Mouse (Mus musculus) kidney, adult 2 months (tissue): Measurements from ENCODE around the gene Plvap. TPM values are rescaled to one million over a fixed set of nuclear protein-coding genes. Genes with fewer than 3 reads are reported as not detected.

Source experiments
- DNase-seq: peaks from one replicate; pipeline ENCODE4 v3.0.0; 2021
- H3K27ac ChIP-seq: fragments of 200-500 bp; 2 replicates; pipeline ENCODE4 v1.5.1; 2012; ENCODE audit warnings: low read depth, low read length, control low read depth, inconsistent platforms; ENCODE audit not compliant: insufficient read depth
- H3K27me3 ChIP-seq: fragments of 200-500 bp; replicated peaks from 2 replicates; pipeline ENCODE4 v1.6.1; 2012; ENCODE audit warnings: mild to moderate bottlenecking, moderate library complexity, low read length, inconsistent platforms; ENCODE audit not compliant: control insufficient read depth, insufficient read depth
- H3K36me3 ChIP-seq: fragments of 200-500 bp; 2 replicates; pipeline ENCODE4 v1.6.1; 2012; ENCODE audit warnings: mild to moderate bottlenecking, moderate library complexity, low read length, inconsistent platforms; ENCODE audit not compliant: control insufficient read depth, insufficient read depth
- H3K4me1 ChIP-seq: fragments of 200-500 bp; 2 replicates; pipeline ENCODE4 v1.6.1; 2011; ENCODE audit warnings: low read length; ENCODE audit not compliant: control insufficient read depth, insufficient read depth
- H3K4me3 ChIP-seq: fragments of 200-500 bp; 2 replicates; pipeline ENCODE4 v1.5.1; 2011; ENCODE audit warnings: mild to moderate bottlenecking, low read depth, low read length, control low read depth; ENCODE audit not compliant: insufficient read depth
- CTCF ChIP-seq: fragments of 200-500 bp; conservative IDR thresholded peaks from 2 replicates; pipeline ENCODE4 v1.5.1; 2011; ENCODE audit warnings: low read depth, mild to moderate bottlenecking, control low read depth, low read length, moderate library complexity, mixed read lengths; ENCODE audit not compliant: insufficient read depth, insufficient read length
- POLR2A ChIP-seq: fragments of 200-500 bp; IDR thresholded peaks from one replicate; pipeline ENCODE4 v1.6.1; 2011; ENCODE audit warnings: low read depth, low read length, control low read depth
- WGBS: fragments of 180-500 bp; shearing (Covaris S2); methylation state at CpG from one replicate; pipeline ENCODE4 v1.1.7; 2018; 5-methylcytosine and 5-hydroxymethylcytosine counted together
- polyA plus RNA-seq: library from polyadenylated mRNA; depleted of rRNA; stranded (reverse); fragments of >200 nt; gene quantifications from 2 replicates; pipeline ENCODE4 v1.2.3, GENCODE M21; 2012

Plvap gene
- polyA plus RNA-seq, 1 experiment: 502 TPM

DNA sequence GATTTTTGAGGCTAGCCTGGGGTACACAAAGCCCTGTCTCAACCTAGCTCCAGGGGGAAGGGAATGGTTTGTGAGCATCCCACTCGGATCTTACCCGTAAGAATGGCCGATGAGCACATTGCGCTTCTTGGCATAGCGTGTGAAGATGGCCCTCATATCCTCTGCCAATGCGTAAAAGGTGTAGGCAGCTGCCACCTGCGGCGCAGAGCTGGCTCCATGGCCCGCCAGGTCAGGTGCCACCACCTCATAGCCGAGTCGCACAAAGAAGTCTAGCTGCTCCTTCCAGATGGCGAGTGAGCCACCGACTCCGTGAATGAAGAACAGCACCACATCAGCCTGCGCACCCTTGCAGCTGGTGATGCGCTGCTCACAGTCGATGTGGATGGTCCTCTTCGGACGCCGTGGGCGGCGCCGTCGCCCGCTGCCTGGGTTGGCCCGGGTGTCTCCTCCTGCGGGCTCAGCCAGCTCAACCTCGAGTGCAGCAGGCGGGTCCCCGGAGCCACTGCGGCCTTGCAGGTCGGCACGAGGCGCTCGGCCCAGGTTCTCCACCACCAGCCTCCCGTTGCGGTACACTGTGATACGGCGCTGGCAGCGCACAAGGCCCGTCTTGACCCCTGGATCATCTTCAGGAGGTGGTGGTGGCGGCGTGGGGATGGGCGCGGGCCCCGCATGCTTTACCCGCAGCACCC lies 50.3 kb downstream of the Plvap start:
- 91% methylated on average over 47 of the region's 47 CpGs for WGBS

DNA sequence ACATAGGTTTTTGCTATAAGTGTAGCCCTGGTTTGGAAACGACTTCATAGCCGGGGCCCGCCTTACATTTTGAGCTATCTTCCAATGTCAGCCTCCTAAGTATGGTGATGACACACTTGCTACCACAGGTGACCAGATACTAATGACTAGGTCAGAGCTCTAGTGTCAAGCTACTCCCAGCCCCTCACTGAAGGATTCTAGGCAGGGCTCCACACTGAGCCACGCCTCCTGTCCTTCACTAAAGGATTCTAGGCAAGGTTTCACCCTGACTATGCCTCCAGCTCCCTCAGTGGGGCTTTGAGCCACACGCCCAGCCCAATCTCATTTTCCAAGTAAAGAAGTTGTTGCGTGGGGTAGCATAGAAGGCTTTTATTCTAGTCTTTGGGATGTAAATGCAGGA lies 50.8 kb downstream of the Plvap start:
- H3K4me3 ChIP-seq: no peak overlapping the region
- H3K36me3 ChIP-seq: no peaks in the 10 kb centered on the region
- no peak overlapping the region for H3K27ac ChIP-seq
- peaks cover 13% of the 10 kb centered on the region; the same call in 1 of the 2 replicates for H3K4me1 ChIP-seq
- no peak for DNase-seq
- TF ChIP-seq CTCF (no peak), POLR2A (no peak)
- H3K27me3 ChIP-seq: no peaks in the 10 kb centered on the region
- 95% methylated on average over 6 of the region's 6 CpGs for WGBS

More for the DNA sequence above, 50.3 kb downstream of the Plvap start:
- no peak overlapping the region for H3K27ac ChIP-seq
- DNase-seq: no peak
- H3K4me3 ChIP-seq: no peak overlapping the region
- H3K27me3 ChIP-seq: no peaks in the 10 kb centered on the region
- no peaks in the 10 kb centered on the region for H3K36me3 ChIP-seq
- peaks cover 14% of the 10 kb centered on the region; the same call in 1 of the 2 replicates for H3K4me1 ChIP-seq
- TF ChIP-seq CTCF (no peak), POLR2A (no peak)

DNA sequence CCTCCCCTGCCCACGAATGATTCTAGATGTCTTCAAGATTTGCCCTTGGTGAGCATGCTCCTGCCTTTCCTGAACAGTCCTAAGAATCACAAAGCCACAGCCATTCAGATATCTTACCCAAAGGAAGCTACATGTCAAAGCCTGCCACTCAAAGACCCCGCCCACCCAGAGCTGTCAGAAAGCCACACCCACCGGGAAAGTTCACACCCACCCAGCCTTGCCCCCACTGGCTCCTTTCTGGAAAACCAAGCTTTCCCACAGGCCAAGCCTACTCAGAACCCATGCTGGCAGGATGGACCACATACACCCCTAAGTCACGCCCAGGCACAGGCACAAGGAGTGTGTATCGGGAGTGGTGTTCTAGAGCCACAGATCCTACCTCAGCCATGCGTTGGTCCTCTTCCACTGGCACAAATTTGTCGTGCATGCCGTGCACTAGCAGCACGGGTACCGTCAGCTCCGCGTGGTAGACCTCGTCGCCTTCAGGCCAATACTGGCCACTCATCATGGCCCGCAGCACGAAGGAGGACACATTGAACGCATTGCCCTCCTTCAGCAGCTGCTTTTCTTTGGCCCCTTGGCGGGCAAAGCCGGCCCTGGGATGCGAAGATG lies 53.8 kb downstream of the Plvap start:
- Histone ChIP-seq H3K27ac (no peak overlapping the region), H3K36me3 (no peaks in the 10 kb centered on the region), H3K4me1 (peaks cover 3% of the 10 kb centered on the region; the same call in 1 of the 2 replicates), H3K4me3 (no peak overlapping the region), H3K27me3 (no peaks in the 10 kb centered on the region)
- WGBS: 87% methylated on average over 20 of the region's 20 CpGs
- no peak for TF ChIP-seq POLR2A
- no peak for TF ChIP-seq CTCF
- DNase-seq: no peak

DNA sequence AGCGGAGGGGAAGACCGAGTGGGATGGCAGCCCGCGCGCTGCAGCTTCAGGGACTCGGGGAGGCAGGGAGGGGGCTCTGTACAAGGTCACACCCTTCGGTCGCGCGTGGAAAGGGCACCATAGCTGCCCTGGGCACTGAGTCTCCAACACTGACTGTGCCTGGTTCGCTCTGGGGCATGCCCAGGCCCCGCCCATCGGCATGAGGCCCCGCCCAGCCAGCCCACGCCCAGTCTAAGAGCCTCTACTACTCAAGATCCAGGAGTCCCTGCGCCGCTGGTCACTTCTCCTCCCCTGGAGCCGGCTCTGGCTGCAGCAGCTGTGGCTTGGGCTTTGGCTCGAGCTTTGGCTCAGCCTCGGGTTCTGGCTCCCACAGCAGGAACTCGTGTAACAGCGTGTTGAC lies 54.6 kb downstream of the Plvap start:
- no peak for DNase-seq
- H3K27ac ChIP-seq: no peak overlapping the region
- WGBS: 58% methylated on average over 22 of the region's 22 CpGs
- TF ChIP-seq POLR2A (no peak), CTCF (no peak)
- H3K4me1 ChIP-seq: no peaks in the 10 kb centered on the region
- H3K4me3 ChIP-seq: no peak overlapping the region
- H3K27me3 ChIP-seq: no peaks in the 10 kb centered on the region
- H3K36me3 ChIP-seq: no peaks in the 10 kb centered on the region

DNA sequence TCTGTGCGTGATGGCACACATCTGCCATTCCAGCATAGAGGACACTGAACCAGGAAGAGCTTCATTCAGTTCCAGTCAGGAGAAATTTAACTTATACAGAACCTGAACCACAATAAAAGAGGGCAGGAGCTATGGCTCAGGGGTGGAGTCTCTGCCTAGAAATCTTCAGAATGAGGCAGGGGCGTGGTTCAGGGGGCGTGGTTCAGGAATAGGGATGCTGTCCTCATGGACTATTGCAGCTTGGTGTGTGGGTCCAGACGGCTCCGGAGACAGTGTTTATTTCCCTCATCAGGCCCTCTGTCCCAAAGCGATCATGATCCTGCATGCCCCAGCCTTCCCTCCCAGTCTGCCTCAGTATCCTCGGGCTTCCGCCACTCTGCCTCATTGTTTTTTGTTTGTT lies 56.9 kb downstream of the Plvap start:
- TF ChIP-seq POLR2A: no peak
- TF ChIP-seq CTCF: no peak
- Histone ChIP-seq H3K27ac (no peak overlapping the region), H3K36me3 (no peaks in the 10 kb centered on the region), H3K4me3 (no peak overlapping the region), H3K4me1 (no peaks in the 10 kb centered on the region), H3K27me3 (no peaks in the 10 kb centered on the region)
- 81% methylated on average over 8 of the region's 8 CpGs for WGBS
- DNase-seq: no peak

DNA sequence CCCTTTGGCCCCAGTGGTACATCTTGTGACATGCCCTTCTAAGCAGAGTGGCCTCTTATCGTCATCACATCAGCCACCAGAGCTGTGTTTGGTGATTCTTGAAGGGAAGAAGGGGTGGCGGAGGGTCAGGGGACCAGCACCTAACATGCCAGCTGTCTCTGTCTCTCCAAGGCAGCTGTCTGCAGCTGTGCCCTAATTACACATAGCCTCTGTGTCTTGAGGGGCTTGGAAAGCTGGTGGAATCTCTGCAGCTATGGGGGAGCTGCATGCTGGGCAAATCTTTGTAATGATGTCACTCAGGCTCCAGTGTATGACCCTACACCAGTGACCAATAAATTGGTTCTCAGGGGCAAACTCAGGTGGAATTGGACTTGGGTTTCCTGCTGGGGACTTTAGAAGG lies 58.9 kb downstream of the Plvap start:
- Histone ChIP-seq H3K27me3 (no peaks in the 10 kb centered on the region), H3K36me3 (no peaks in the 10 kb centered on the region), H3K27ac (no peak overlapping the region), H3K4me3 (no peak overlapping the region), H3K4me1 (no peaks in the 10 kb centered on the region)
- TF ChIP-seq CTCF (no peak), POLR2A (no peak)
- 79% methylated on average over 2 of the region's 2 CpGs for WGBS
- no peak for DNase-seq

DNA sequence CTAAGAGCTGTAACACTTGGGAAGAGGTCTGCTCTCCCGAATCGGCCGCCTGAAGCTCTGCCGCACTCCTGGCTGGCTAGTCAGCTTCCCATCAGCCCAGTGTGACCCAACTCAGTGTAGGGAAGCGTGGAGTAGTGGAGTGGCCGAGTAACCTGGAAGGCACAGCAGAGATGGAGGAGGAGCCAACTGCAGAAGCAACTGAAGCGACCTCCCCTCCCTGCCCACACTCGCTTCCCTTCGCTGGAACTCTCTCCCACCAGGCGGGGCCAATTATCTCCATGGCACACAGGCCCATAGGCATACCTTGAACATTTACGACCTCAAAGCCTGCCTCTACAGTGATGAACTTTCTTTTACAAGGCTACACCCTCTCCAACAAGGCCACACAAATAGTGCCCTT lies 59.8 kb downstream of the Plvap start:
- no peak for DNase-seq
- 53% methylated on average over 11 of the region's 11 CpGs for WGBS

More for the DNA sequence above, 59.8 kb downstream of the Plvap start:
- H3K4me1 ChIP-seq: no peaks in the 10 kb centered on the region
- no peaks in the 10 kb centered on the region for H3K36me3 ChIP-seq
- H3K4me3 ChIP-seq: no peak overlapping the region
- no peak overlapping the region for H3K27ac ChIP-seq
- no peaks in the 10 kb centered on the region for H3K27me3 ChIP-seq
- no peak for TF ChIP-seq POLR2A
- no peak for TF ChIP-seq CTCF
